Mouse (Mus musculus) spleen, adult 2 months (tissue): Measurements from ENCODE around the gene Tmc4. TPM values are rescaled to one million over a fixed set of nuclear protein-coding genes. Genes with fewer than 3 reads are reported as not detected.

Source experiments
- DNase-seq, 2 experiments: peaks; one replicate each; pipeline versions ENCODE4 v3.0.0 to v3.0.0-alpha.2; 2012 to 2021; ENCODE audit warnings: low spot score in 2 of 2, low read depth in 1 of 2
- H3K27ac ChIP-seq: fragments of 200-500 bp; 2 replicates; pipeline ENCODE4 v1.5.1; 2012; ENCODE audit warnings: low read length, inconsistent platforms; ENCODE audit not compliant: insufficient read depth
- H3K27me3 ChIP-seq: fragments of 200-500 bp; 2 replicates; pipeline ENCODE4 v1.6.1; 2012; ENCODE audit warnings: mild to moderate bottlenecking, moderate library complexity, low read length, inconsistent platforms; ENCODE audit not compliant: control insufficient read depth, insufficient read depth
- H3K36me3 ChIP-seq: fragments of 200-500 bp; 2 replicates; pipeline ENCODE4 v1.6.1; 2012; ENCODE audit warnings: mild to moderate bottlenecking, low read length, inconsistent platforms; ENCODE audit not compliant: control insufficient read depth, insufficient read depth
- H3K4me1 ChIP-seq: fragments of 200-500 bp; 2 replicates; pipeline ENCODE4 v1.6.1; 2011; ENCODE audit warnings: inconsistent platforms; ENCODE audit not compliant: control insufficient read depth, insufficient read depth, insufficient read length
- H3K4me3 ChIP-seq: fragments of 200-500 bp; 2 replicates; pipeline ENCODE4 v1.5.1; 2011; ENCODE audit warnings: mild to moderate bottlenecking, inconsistent platforms; ENCODE audit not compliant: insufficient read depth, insufficient read length; ENCODE audit errors: extremely low read depth
- CTCF ChIP-seq: fragments of 200-500 bp; IDR thresholded peaks from 2 replicates; pipeline ENCODE4 v1.5.1; 2011; ENCODE audit warnings: mild to moderate bottlenecking, inconsistent platforms; ENCODE audit not compliant: insufficient read depth, insufficient read length, insufficient replicate concordance; ENCODE audit errors: extremely low read depth
- POLR2A ChIP-seq: fragments of 200-500 bp; IDR thresholded peaks from 2 replicates; pipeline ENCODE4 v1.6.1; 2011; ENCODE audit warnings: low read depth, low read length, inconsistent platforms
- WGBS: fragments of 180-500 bp; shearing (Covaris S2); methylation state at CpG from one replicate; pipeline ENCODE4 v1.1.7; 2018; 5-methylcytosine and 5-hydroxymethylcytosine counted together
- polyA plus RNA-seq: library from polyadenylated mRNA; depleted of rRNA; stranded (reverse); fragments of >200 nt; gene quantifications from 2 replicates; pipeline ENCODE4 v1.2.3, GENCODE M21; 2012

The Tmc4 gene
- polyA plus RNA-seq, 1 experiment, result 7.6 TPM

DNA sequence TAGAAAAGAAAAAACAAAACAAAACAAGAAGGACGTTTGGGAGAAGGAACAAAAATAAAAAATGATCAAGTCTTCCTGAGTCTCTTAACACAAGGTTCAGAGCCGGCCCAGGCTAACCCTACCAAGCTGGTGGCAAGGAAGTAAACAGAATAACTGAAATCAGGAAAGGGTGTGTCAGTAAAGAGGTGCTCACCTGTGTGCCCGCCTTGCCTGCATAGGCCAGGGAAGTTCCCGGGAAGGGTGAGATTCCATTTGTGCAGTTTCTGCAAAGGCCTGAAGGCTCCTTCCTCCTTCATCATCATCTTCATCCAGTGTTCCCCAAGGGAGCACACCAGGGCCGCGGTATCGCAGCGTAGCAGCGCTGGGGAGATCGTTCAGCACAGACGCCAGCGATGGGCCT, 982 bp downstream of the Tmc4 start:
- TF ChIP-seq CTCF, result no peak
- TF ChIP-seq POLR2A, result no peak
- H3K27me3 ChIP-seq, result no peaks in the 10 kb centered on the region
- no peaks in the 10 kb centered on the region for H3K4me1 ChIP-seq
- 91% methylated on average over 12 of the region's 12 CpGs for WGBS
- no peak for DNase-seq
- no peak overlapping the region for H3K4me3 ChIP-seq
- peaks cover 6% of the 10 kb centered on the region; the same call in 1 of the 2 replicates for H3K36me3 ChIP-seq
- no peak overlapping the region for H3K27ac ChIP-seq

DNA sequence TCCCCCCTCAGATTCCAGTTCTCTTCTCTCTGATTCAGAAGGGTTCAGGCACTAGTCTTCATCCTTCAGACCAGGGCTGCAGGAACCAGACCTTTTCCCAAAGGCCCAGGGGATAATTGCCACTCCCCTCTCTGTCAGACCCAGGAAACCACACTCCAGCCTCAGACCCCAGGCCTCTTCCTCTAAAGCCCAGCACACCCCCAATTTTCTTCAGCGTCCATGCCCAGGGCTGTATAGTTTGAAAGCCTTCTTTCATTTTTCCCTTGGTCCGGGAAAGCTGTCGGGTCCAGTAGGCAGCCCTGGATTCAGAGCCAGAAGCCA, 2.2 kb downstream of the Tmc4 start:
- TF ChIP-seq CTCF (no peak), POLR2A (no peak)
- peaks cover 6% of the 10 kb centered on the region; the same call in 1 of the 2 replicates for H3K36me3 ChIP-seq
- DNase-seq, result no peak
- 73% methylated on average over 3 of the region's 3 CpGs for WGBS
- H3K27ac ChIP-seq, result no peak overlapping the region
- no peaks in the 10 kb centered on the region for H3K4me1 ChIP-seq
- no peaks in the 10 kb centered on the region for H3K27me3 ChIP-seq
- H3K4me3 ChIP-seq, result no peak overlapping the region

DNA sequence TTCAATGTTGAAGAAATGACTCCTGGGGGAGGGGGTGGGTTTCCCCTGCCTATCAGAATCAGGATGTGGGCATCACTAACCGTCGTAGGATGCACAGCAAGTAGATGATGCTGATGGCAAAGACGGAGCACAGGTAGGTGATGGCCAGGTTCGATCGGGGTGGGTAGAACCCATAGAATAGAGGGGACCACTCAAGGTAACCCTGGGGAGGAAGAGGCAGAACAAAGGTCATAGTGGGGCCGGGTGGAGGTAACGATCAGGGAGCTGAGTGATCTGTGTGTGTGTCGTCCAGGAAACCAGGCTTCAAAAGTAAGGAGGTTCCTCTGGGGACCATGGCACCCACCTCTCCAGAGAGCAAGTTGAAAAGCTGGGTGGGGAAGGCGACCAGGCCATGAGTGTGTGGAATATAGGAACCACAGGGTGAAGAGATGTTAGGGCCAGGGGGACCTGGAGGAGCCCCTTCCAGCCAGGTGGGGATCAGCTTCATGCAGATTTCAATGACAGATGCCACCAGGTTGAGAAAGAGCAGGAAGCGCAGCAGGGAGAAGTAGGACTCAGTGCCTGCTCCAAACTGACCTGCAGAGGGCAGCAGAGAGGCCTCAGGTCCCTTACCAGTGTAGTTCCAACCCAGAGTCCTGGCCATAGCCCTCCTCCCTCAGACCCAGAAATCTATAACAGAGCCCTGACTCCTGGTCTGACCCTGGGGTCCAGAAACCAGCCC, 2.7 kb downstream of the Tmc4 start:
- no peaks in the 10 kb centered on the region for H3K27me3 ChIP-seq
- no peak overlapping the region for H3K4me3 ChIP-seq
- 60% methylated on average over 10 of the region's 10 CpGs for WGBS
- TF ChIP-seq POLR2A (no peak), CTCF (peak; percentile 96)
- H3K4me1 ChIP-seq, result no peaks in the 10 kb centered on the region
- peak; percentile 53 to 81 for DNase-seq
- no peak overlapping the region for H3K27ac ChIP-seq
- peaks cover 6% of the 10 kb centered on the region; the same call in 1 of the 2 replicates for H3K36me3 ChIP-seq

DNA sequence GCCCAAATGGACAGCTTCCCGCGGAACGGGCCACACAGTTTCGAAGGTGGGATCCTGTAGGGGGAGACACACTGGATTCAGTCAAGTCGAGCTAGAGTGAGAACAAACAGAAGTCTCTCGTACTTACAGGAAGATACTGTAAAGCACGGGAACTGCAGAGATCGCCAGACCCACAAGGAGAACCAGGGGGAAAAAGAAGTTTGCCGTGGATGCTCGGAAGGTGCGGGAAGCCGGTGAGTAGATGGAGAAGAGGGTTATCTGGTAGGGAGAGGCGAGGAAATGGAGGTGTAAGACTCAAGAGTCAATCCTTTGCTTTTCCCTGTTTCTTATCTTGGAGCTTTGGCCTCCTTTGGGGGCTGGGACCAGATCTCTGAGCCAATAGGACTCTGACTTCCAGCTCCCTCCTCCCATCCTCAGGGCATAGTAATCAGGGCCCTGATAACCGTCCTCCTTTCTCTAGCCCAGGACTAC, 10.4 kb downstream of the Tmc4 start:
- TF ChIP-seq CTCF (no peak), POLR2A (no peak)
- no peaks in the 10 kb centered on the region; the same call in 1 of the 2 replicates for H3K4me1 ChIP-seq
- no peak for DNase-seq
- 40% methylated on average over 14 of the region's 14 CpGs for WGBS
- no peak overlapping the region for H3K27ac ChIP-seq
- peaks cover 7% of the 10 kb centered on the region for H3K36me3 ChIP-seq
- no peak overlapping the region for H3K4me3 ChIP-seq
- no peaks in the 10 kb centered on the region for H3K27me3 ChIP-seq

DNA sequence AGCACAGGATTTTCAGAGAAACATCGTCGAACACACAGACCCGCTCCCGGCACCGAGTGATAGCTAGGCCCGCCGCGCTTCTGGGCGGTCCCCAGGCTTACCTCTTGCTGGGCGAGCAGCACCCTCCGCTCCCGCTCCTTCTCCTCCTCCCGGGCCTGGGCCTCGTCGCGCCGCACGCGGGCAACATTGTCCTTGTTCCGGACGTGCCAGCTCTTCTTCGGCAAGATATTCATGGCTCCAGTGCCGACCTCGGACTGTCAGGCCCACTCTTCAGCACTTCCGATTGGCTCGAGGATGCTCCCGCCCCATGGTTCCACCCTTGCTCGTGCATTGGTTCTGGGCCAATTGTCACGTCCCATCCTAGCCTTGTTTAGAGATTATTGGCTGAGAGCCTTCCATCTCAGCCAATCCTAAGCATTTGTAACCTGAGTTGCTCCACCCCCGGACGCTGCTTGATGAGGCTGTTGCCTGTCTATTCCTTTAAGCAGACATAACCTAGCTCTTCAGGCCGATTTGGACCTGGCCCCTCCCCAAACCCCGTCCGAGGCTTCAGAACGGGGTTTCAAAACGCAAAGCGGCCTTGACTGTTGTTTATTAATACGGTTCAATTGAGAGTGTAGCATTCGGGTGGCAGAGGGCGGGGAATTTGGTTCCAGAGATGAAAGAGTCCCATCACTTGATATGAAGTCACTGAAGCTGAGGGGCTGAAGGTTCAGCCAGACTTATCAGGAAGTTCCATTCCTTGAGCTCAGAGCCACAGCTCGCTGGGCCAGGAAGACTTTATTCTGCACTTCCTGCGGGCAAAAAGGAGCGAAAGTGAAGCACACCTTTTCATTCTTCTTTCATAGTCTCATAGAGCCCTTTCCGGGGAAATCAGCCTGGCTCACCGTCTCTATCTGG, 11.9 kb downstream of the Tmc4 start, which contains the start of gene Leng1:
TSS of gene Leng1 (minus strand) at position 626 of the 900 bp plus-strand sequence.
- WGBS, result 2% methylated on average over 45 of the region's 45 CpGs
- peak within 1 kb of the TSS; percentile 86 for H3K4me3 ChIP-seq
- H3K4me1 ChIP-seq, result no peaks in the 10 kb centered on the region; the same call in 1 of the 2 replicates
- H3K36me3 ChIP-seq, result peaks cover 15% of the 10 kb centered on the region
- peak within 1 kb of the TSS; percentile 85 for H3K27ac ChIP-seq
- H3K27me3 ChIP-seq, result no peaks in the 10 kb centered on the region
- peak; percentile 91 to 94 for DNase-seq
- TF ChIP-seq CTCF, result no peak
- peak; percentile 76 for TF ChIP-seq POLR2A

DNA sequence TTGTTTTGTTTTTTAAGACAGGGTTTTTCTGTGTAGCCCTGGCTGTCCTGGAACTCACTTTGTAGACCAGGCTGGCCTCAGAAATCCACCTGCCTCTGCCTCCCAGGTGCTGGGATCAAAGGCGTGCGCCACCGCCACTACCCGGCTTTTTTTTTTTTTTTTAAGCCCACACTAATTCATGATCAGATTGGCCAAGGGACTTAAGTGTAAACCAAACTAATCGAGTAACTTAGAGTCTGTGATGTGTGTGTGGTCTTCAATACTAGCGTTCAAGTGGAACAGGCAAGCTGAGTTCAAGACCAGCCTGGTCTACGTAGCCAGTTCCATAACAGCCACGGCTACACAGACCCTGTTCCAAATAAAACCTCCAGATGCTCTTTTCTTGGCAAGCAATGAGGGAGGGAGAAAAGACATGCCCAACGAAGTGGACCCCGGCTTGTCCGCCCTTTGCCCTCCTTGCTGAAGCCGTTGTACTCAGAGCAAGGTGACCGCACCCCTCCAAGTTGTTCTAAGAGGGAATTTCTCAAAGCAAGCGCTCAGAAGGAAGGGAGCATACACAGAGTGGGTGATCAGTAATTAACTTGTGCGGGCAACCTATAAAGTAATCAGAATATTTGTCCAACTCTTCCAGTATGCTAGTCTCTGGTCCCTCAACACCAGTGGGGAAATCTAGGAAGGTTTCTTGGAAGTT, 12.7 kb downstream of the Tmc4 start:
- 19% methylated on average over 15 of the region's 15 CpGs for whole genome bisulfite sequencing
- no peak for DNase-seq

More for the DNA sequence above, 12.7 kb downstream of the Tmc4 start:
- Histone ChIP-seq H3K27ac (peak overlapping the region; percentile 76; the same call in 1 of the 2 replicates), H3K4me1 (no peaks in the 10 kb centered on the region; the same call in 1 of the 2 replicates), H3K4me3 (peak overlapping the region; percentile 86), H3K27me3 (no peaks in the 10 kb centered on the region), H3K36me3 (peaks cover 20% of the 10 kb centered on the region)
- TF ChIP-seq CTCF, result no peak
- TF ChIP-seq POLR2A, result no peak
